Mouse (Mus musculus): ENCODE data around the gene Serpina16. TPM values are rescaled to one million over a fixed set of nuclear protein-coding genes. Genes with fewer than 3 reads are reported as not detected.
"Not testable (repeated sequence)": the region's sequence is repeated elsewhere in the genome, so short reads cannot be mapped to it uniquely, and the experiment has no call there.

Gene Serpina16
- polyA plus RNA-seq, 1 experiment from 2014 or later: not detected

DNA sequence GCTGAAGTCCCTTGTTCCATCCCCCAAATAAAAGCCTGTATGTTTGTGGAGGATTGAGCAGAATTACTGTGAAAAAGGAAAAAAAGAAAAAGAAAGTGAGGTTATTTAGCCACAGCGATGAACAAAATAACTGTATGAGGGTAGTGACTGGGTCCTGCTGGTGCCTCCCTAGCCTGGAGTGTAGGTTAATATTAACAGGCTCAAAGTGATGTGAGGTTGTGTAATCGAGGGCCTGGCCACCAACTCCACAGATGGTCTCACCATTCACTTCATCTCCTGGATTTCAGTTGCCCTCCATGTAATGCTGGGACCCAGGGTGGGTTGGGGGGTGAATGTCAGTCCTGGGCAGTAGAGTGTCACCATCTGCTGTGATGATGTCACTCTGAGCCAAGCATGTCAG lies 5.8 kb upstream of the Serpina16 start:
- Histone ChIP-seq H3K27me3 (no peaks in the 10 kb centered on the region), H3K27ac (no peak overlapping the region), H3K9ac (no peak overlapping the region), H3K36me3 (no peaks in the 10 kb centered on the region), H3K4me3 (no peak overlapping the region), H3K4me2 (replicated peaks) (no peak overlapping the region), H3K4me1 (no peaks in the 10 kb centered on the region), H3K9me3 (no peaks in the 10 kb centered on the region)
- WGBS: 81% methylated on average over 2 of the region's 2 CpGs
- ATAC-seq (ENCODE audit: insufficient number of reproducible peaks, insufficient read depth, low FRiP score, low TSS enrichment): no peak

DNA sequence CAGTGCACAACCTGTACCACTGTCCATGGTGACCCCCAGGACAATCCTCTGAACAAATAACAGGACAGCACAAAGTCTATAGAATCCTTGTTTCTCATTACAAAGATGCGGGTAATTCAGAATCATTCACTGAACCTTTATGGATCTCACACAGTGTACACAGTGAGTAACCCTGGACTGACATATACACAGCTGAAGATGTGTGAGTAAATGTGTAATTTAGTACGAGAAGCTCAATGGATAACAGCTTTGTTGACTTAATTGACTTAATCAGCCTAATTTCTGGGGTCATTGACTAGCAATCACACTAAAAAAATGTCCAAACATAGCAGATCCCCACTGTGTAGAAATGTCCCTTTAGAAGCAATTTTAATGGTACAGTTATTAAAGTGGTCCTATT lies 5.2 kb upstream of the Serpina16 start:
- H3K4me2 ChIP-seq (replicated peaks): no peak overlapping the region
- H3K4me3 ChIP-seq: no peak overlapping the region
- no peak overlapping the region for H3K27ac ChIP-seq
- H3K36me3 ChIP-seq: no peaks in the 10 kb centered on the region
- H3K9ac ChIP-seq: no peak overlapping the region
- ATAC-seq (ENCODE audit: insufficient number of reproducible peaks, insufficient read depth, low FRiP score, low TSS enrichment): no peak
- H3K9me3 ChIP-seq: no peaks in the 10 kb centered on the region
- no peaks in the 10 kb centered on the region for H3K27me3 ChIP-seq
- WGBS: 71% methylated on average over 2 of the region's 2 CpGs
- no peaks in the 10 kb centered on the region for H3K4me1 ChIP-seq

DNA sequence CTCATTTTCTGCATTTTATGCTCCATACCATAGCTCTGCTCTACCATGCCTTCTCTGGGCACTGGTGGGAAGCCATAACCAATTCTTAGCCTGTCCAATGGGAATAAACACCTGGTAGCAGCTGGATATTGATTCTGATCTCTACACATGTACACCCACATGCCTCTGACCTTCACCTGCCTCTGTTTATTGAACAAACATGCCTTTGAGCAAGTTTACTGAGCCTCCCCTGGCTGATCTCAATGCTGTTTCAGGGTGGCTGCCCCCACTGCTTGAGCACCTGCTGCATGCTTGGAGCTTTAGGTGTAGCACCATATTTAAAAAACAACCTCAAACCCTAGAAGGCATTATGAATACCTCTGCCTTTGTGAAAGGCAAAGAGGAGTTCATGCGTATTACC lies 3.9 kb upstream of the Serpina16 start:
- not testable (repeated sequence) for H3K27ac ChIP-seq; H3K9me3 ChIP-seq; H3K9ac ChIP-seq; H3K4me3 ChIP-seq; ATAC-seq (ENCODE audit: insufficient number of reproducible peaks, insufficient read depth, low FRiP score, low TSS enrichment); H3K4me2 ChIP-seq (replicated peaks); H3K36me3 ChIP-seq; H3K4me1 ChIP-seq; H3K27me3 ChIP-seq
- WGBS: 95% methylated on average over 1 of the region's 1 CpGs

DNA sequence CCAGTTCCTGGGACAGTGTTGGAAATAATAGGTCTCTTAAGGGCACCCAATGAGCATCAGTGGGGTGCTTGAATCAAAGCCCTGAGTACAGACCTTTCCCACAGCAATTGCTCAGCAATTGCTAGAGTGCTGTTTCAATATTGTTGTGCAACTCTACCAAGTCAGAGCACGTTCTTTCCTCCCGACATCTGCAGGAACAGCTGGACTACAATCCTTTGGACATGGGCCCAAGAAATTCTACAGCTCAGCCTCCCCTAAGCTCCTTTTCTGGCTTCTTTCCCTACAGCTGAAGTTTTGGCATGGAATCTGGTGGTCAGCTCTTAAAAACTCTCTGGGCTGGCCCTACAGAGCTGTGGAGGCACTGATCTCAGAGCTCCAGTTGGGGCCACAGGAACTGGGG lies 2.8 kb downstream of the Serpina16 start:
- Histone ChIP-seq H3K4me3 (no peak overlapping the region), H3K27me3 (no peaks in the 10 kb centered on the region), H3K9me3 (no peaks in the 10 kb centered on the region), H3K27ac (no peak overlapping the region), H3K4me2 (replicated peaks) (no peak overlapping the region), H3K36me3 (no peaks in the 10 kb centered on the region), H3K9ac (no peak overlapping the region), H3K4me1 (no peaks in the 10 kb centered on the region)
- WGBS: 77% methylated on average over 2 of the region's 2 CpGs
- ATAC-seq (ENCODE audit: insufficient number of reproducible peaks, insufficient read depth, low FRiP score, low TSS enrichment): no peak

DNA sequence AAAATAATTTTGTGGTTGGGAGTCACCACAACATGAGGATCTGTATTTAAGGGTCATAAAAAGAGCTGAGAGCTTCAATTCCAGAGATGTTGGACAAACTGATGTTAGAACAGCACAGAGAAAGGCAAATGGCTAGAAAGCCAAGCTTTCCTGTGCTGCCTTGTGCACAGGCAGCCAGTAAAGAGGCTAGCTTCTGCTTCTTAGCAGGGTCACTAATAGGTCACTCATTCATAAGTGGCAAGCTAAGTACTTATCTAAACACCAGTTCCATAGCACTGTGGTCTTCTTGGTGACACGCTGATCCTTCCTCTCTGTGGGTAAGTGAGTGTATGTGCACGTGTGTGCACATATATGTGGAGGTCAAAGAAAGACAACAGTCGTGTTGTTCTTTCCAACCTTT lies 4.5 kb downstream of the Serpina16 start:
- 73% methylated on average over 3 of the region's 3 CpGs for WGBS
- H3K36me3 ChIP-seq: no peaks in the 10 kb centered on the region
- no peak overlapping the region for H3K4me3 ChIP-seq
- no peak overlapping the region for H3K9ac ChIP-seq
- H3K27ac ChIP-seq: no peak overlapping the region
- no peaks in the 10 kb centered on the region for H3K27me3 ChIP-seq
- no peaks in the 10 kb centered on the region for H3K9me3 ChIP-seq
- H3K4me2 ChIP-seq (replicated peaks): no peak overlapping the region
- H3K4me1 ChIP-seq: no peaks in the 10 kb centered on the region
- ATAC-seq (ENCODE audit: insufficient number of reproducible peaks, insufficient read depth, low FRiP score, low TSS enrichment): no peak

DNA sequence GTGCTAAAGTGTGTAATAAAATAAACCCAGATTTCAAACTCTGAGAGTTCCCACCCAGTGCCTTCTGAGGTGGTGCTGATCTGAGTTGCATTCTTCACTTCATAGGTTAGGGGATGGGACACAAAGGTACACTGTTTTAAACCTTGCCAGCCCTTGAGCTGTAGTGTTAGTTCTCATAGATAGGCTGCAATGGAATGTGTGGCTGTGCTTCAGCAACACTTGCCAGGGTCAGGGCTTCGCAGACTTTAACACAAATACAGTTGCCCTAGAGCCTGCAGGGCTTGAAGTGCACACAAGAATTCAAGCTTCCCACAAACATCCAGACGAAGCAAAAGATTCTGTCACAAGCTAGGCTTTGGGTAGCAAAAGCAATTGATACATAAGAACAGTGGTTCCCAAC lies 5.0 kb downstream of the Serpina16 start:
- H3K27ac ChIP-seq: no peak overlapping the region
- no peak overlapping the region for H3K9ac ChIP-seq
- H3K9me3 ChIP-seq: no peaks in the 10 kb centered on the region
- H3K4me2 ChIP-seq (replicated peaks): no peak overlapping the region
- H3K4me1 ChIP-seq: no peaks in the 10 kb centered on the region
- H3K27me3 ChIP-seq: no peaks in the 10 kb centered on the region
- no peak overlapping the region for H3K4me3 ChIP-seq
- WGBS: 68% methylated on average over 2 of the region's 2 CpGs
- no peaks in the 10 kb centered on the region for H3K36me3 ChIP-seq
- ATAC-seq (ENCODE audit: insufficient number of reproducible peaks, insufficient read depth, low FRiP score, low TSS enrichment): no peak

DNA sequence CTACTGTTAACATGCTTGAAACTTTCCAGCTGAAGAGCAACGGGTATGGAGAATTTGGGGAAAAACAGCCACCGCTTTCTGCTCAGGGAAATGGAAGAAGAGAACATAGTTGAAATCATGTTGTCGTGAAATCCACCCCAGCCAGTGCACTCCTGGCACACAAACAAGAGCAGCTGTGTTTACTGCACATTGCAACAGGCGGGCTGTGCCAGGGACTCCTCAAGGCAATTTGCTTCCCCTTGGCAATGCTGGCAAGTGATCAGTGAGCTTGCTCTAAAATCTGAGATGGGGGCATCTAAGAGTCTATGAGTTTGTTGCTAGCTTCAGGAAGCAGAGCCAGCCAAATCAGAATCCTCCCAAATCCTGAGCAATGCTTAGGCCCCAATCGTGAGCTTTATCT lies 5.6 kb downstream of the Serpina16 start:
- no peaks in the 10 kb centered on the region for H3K27me3 ChIP-seq
- H3K36me3 ChIP-seq: no peaks in the 10 kb centered on the region
- no peaks in the 10 kb centered on the region for H3K4me1 ChIP-seq
- no peak overlapping the region for H3K9ac ChIP-seq
- H3K9me3 ChIP-seq: no peaks in the 10 kb centered on the region
- H3K4me2 ChIP-seq (replicated peaks): no peak overlapping the region
- no peak overlapping the region for H3K27ac ChIP-seq
- no peak overlapping the region for H3K4me3 ChIP-seq
- 85% methylated on average over 5 of the region's 5 CpGs for WGBS
- no peak for ATAC-seq (ENCODE audit: insufficient number of reproducible peaks, insufficient read depth, low FRiP score, low TSS enrichment)

DNA sequence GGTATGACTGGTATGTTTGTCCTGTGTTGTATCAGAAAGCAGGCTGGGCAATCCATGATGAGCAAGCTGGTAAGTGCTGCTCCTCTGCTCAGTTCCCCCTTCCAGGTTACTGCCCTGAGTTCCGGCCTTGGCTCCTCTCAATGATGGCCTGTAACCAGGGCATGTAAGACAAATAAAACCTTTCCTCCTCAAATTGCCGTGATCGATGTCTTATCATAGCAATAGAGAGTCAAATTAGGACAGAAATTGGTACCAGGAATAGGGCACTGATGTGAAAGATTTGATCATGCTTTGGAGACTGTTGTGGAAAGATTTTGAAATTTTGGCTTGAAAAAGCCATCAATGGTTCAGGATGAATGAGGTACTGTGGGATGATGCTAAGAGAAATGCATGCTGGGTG lies 10.7 kb downstream of the Serpina16 start:
- no peaks in the 10 kb centered on the region for H3K36me3 ChIP-seq
- no peak for ATAC-seq (ENCODE audit: insufficient number of reproducible peaks, insufficient read depth, low FRiP score, low TSS enrichment)
- no peak overlapping the region for H3K4me3 ChIP-seq
- H3K4me2 ChIP-seq (replicated peaks): no peak overlapping the region
- H3K4me1 ChIP-seq: no peaks in the 10 kb centered on the region
- no peaks in the 10 kb centered on the region for H3K27me3 ChIP-seq
- no peaks in the 10 kb centered on the region for H3K9me3 ChIP-seq
- H3K9ac ChIP-seq: no peak overlapping the region
- WGBS: 84% methylated on average over 3 of the region's 3 CpGs
- H3K27ac ChIP-seq: no peak overlapping the region

DNA sequence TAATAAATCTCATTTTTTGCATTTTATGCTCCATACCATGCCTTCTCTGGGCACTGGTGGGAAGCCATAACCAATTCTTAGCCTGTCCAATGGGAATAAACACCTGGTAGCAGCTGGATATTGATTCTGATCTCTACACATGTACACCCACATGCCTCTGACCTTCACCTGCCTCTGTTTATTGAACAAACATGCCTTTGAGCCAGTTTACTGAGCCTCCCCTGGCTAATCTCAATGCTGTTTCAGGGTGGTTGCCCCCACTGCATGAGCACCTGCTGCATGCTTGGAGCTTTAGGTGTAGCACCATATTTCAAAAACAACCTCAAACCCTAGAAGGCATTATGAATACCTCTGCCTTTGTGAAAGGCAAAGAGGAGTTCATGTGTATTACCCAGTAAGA lies 13.9 kb downstream of the Serpina16 start:
- not testable (repeated sequence) for ATAC-seq (ENCODE audit: insufficient number of reproducible peaks, insufficient read depth, low FRiP score, low TSS enrichment); H3K27me3 ChIP-seq; H3K4me1 ChIP-seq; H3K9ac ChIP-seq; H3K36me3 ChIP-seq; H3K4me3 ChIP-seq; H3K27ac ChIP-seq; H3K9me3 ChIP-seq; H3K4me2 ChIP-seq (replicated peaks)

DNA sequence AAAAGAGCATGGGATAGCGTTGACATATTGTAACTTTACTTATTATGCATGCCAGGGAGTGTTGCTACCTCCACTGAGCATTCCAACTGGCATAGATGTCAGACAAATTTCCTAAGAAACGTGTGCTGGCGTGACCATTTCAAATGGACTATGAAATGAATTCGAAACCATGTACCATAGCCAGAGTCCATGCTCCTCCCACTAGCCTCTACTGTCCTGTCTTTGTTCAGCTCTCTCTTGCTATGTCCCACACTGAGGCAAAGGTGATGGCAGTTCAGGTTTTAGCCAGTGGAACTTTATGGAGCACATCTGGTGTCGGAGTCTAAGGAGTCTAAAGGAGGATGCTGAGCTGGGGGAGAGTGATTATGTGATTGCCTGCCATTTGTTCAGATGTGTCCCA lies 15.9 kb downstream of the Serpina16 start:
- ATAC-seq (ENCODE audit: insufficient number of reproducible peaks, insufficient read depth, low FRiP score, low TSS enrichment): no peak
- H3K4me1 ChIP-seq: no peaks in the 10 kb centered on the region
- H3K27ac ChIP-seq: no peak overlapping the region
- H3K9ac ChIP-seq: no peak overlapping the region
- no peaks in the 10 kb centered on the region for H3K9me3 ChIP-seq
- no peak overlapping the region for H3K4me2 ChIP-seq (replicated peaks)
- no peak overlapping the region for H3K4me3 ChIP-seq
- 86% methylated on average over 5 of the region's 5 CpGs for WGBS
- H3K36me3 ChIP-seq: no peaks in the 10 kb centered on the region
- H3K27me3 ChIP-seq: no peaks in the 10 kb centered on the region

DNA sequence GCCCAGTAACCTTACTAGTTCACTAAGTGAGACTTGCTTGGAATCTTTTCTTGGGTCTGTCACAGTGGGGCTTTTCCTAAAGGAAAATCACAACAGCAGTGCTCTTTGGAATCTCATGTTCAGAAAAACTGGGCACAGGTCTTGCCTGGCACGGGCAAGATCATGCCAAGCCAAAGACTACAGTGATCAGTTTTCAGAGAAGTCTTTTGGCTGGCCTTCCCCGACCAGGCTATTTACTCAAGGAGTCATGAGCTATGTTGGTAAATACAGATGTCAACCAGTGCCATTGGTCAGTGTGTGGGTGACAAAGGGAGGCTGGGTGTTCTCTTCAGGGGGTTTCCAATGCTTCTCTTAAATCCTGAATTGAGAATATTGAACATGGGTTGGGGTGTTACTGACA lies 16.8 kb downstream of the Serpina16 start:
- Histone ChIP-seq H3K4me2 (replicated peaks) (no peak overlapping the region), H3K36me3 (no peaks in the 10 kb centered on the region), H3K27ac (no peak overlapping the region), H3K4me3 (no peak overlapping the region), H3K4me1 (no peaks in the 10 kb centered on the region), H3K27me3 (no peaks in the 10 kb centered on the region), H3K9me3 (no peaks in the 10 kb centered on the region), H3K9ac (no peak overlapping the region)
- no peak for ATAC-seq (ENCODE audit: insufficient number of reproducible peaks, insufficient read depth, low FRiP score, low TSS enrichment)
- 86% methylated on average over 2 of the region's 2 CpGs for WGBS

DNA sequence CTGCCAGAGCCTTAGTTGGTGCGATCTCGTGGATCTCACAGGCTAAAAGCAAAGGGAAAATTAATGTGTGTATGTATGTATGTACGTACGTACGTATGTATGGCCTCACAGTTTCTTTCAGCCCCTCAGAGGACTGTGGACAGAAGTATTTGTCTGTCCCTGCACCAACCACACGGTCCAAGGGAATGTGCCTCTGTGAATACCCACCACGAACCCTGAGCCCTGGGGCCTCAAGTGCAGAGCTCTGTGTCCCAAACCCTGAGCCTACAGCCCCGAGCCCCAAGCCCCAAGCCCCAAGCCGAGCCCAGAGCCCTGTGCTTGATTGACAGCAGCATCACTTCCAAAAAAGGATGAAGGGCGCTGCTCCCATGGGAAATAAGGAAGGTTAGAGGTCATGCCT lies 17.9 kb downstream of the Serpina16 start:
- WGBS: 81% methylated on average over 10 of the region's 10 CpGs
- Histone ChIP-seq H3K4me1 (no peaks in the 10 kb centered on the region), H3K27me3 (no peaks in the 10 kb centered on the region), H3K9ac (no peak overlapping the region), H3K4me3 (no peak overlapping the region), H3K27ac (no peak overlapping the region), H3K9me3 (no peaks in the 10 kb centered on the region), H3K4me2 (replicated peaks) (no peak overlapping the region), H3K36me3 (no peaks in the 10 kb centered on the region)
- no peak for ATAC-seq (ENCODE audit: insufficient number of reproducible peaks, insufficient read depth, low FRiP score, low TSS enrichment)

DNA sequence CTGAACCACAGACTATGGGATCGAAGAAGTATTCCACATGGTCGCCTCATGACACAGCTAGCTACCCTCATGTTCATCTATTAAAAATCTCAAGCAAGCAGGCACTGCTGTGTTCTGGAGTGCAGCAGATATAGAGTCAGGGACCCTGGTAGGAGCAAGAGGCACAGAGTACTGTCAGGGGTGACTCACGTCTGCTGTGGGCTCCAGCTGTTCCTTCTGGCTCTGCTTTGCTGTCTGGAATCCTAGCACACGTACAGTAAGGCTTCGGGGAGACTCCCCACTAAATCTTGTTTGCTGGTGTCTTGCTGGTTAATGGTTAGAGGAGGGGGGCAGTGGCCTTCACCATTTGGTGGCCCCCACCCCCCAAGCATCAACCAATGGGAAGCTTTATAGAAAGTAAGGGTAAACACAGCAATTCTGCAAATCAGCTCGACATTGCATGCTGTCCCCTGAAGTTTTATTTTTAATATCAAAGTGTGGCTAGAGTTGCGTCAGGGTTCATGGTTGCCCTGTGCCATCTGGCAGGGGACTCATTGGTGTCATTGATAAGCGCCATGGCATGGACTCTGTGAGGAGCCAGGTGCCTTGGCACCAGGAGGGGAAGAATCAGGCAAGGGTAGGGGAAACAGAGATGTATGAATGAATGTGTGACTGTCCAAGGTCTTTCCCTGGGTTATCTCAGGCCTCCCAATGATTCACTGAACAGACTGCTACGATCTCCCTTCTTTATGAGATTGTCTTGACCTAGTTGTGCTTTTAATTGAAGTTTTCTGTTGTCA lies 18.9 kb downstream of the Serpina16 start, which contains the start of gene Serpina6:
Gene Serpina6, minus strand, starts transcription at position 365 of the 779 bp plus-strand sequence.
- Histone ChIP-seq H3K4me1 (no peaks in the 10 kb centered on the region), H3K36me3 (no peaks in the 10 kb centered on the region), H3K4me3 (no peak within 1 kb of the TSS), H3K27me3 (no peaks in the 10 kb centered on the region), H3K27ac (no peak within 1 kb of the TSS), H3K9ac (no peak within 1 kb of the TSS), H3K4me2 (replicated peaks) (no peak within 1 kb of the TSS), H3K9me3 (no peaks in the 10 kb centered on the region)
- WGBS: 81% methylated on average over 9 of the region's 9 CpGs
- ATAC-seq (ENCODE audit: insufficient number of reproducible peaks, insufficient read depth, low FRiP score, low TSS enrichment): no peak
